20 mouse cellular contexts compared by ENCODE assay signal in the genomic region with DNA sequence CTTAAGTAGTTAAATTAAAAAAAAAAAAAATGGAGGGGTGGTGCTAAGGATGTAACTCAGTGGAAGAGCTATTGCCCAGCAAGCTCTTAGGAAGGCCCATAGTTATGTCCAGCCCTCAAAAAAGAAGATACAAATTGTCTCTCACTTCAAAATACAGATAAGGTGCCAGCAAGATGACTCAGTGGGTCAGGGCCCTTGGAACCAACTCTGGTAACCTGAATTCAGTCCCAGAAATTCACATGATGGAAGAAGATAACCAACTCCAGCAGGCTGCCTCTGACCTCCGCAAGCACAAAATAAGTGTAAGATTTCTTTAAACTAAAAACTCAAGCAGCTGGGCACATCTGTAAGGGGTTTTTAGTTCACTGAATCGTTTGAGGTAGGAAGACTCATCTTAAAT. TPM values are rescaled to one million over a fixed set of nuclear protein-coding genes. Genes with fewer than 3 reads are reported as not detected.
DNase-seq lines count a peak whose midpoint lies in the region; ATAC-seq and TF ChIP-seq lines count a peak whose summit lies in the region.
"Had no signal": no experiment of that assay in that cellular context is flagged by ENCODE, and none has a peak within 500 bp of the region (broad histone marks: within the 10 kb centered on the region; RNA-seq: fewer than 3 reads in every experiment).

No protein-coding gene starts in this region.

- no peak for DNase-seq in gastrocnemius, adult 2 months
- DNase-seq in gastrocnemius, postnatal 14 days = no peak
- DNase-seq in NIH3T3 (ENCODE audit: low read depth) = peak; percentile 64
- peak; percentile 34 for DNase-seq in adrenal gland, adult 8-10 months
- peak; percentile 62 to 64 for DNase-seq in adrenal gland, postnatal 36 days
- DNase-seq in kidney, adult 9 months = no peak
- no peak for DNase-seq in left cerebral cortex, postnatal 25 days (ENCODE audit: low spot score in 2 of 2)
- DNase-seq: cerebellum, adult 11 months; cerebellum, adult 8-10 months; cerebellum, postnatal 14 days; embryo, embryonic 11 days; kidney, adult 8-10 months had no signal

- TF ChIP-seq CTCF in gastrocnemius, adult 2 months (IDR thresholded peaks at IDR 0.05) = no peak

- H3K9ac ChIP-seq in kidney, embryonic 16.5 days (replicated peaks; ENCODE audit: low read length) = no peak overlapping the region
- H3K9ac ChIP-seq: embryonic facial prominence, embryonic 15.5 days; heart, embryonic 12.5 days; hindbrain, embryonic 15.5 days had no signal

- H3K4me1 ChIP-seq in kidney, embryonic 16.5 days (ENCODE audit: insufficient read depth, low read length) = no peaks in the 10 kb centered on the region
- H3K4me1 ChIP-seq: embryonic facial prominence, embryonic 15.5 days; heart, embryonic 12.5 days; hindbrain, embryonic 15.5 days had no signal

- H3K36me3 ChIP-seq in kidney, embryonic 16.5 days (ENCODE audit: insufficient read depth, low read length) = peaks cover 51% of the 10 kb centered on the region

- no peaks in the 10 kb centered on the region; the same call in 1 of the 2 replicates for H3K9me3 ChIP-seq in kidney, embryonic 16.5 days (ENCODE audit: low read length)
- H3K9me3 ChIP-seq: embryonic facial prominence, embryonic 15.5 days; heart, embryonic 12.5 days; hindbrain, embryonic 15.5 days had no signal

- WGBS in kidney, embryonic 16.5 days = 88% methylated on average over 2 of the region's 2 CpGs

- no peak for ATAC-seq in kidney, embryonic 16.5 days (ENCODE audit: low FRiP score, low TSS enrichment)
- ATAC-seq: forebrain, embryonic 16.5 days; intestine, postnatal 0 days had no signal

- no peak overlapping the region for H3K4me2 ChIP-seq in kidney, embryonic 16.5 days (replicated peaks; ENCODE audit: low read depth, low read length)
- H3K4me2 ChIP-seq: embryonic facial prominence, embryonic 15.5 days; heart, embryonic 12.5 days; hindbrain, embryonic 15.5 days had no signal

- H3K27me3 ChIP-seq in kidney, embryonic 16.5 days (ENCODE audit: insufficient read depth, low read length) = no peaks in the 10 kb centered on the region
- H3K27me3 ChIP-seq: embryonic facial prominence, embryonic 15.5 days; heart, embryonic 12.5 days; hindbrain, embryonic 15.5 days had no signal

- H3K4me3 ChIP-seq in gastrocnemius, adult 2 months = peak overlapping the region; percentile 24
- no peak overlapping the region for H3K4me3 ChIP-seq in kidney, embryonic 16.5 days (ENCODE audit: low read length)
- H3K4me3 ChIP-seq: embryonic facial prominence, embryonic 15.5 days; erythroblast, embryonic 14.5 days; heart, embryonic 12.5 days; hindbrain, embryonic 15.5 days had no signal

- intact Hi-C loops in gastrocnemius, adult 2 months (cut with DNase I) = loop anchor here (5.0 kb wide), 1 partner anchor 41 kb away; a partner anchor contains a TSS
- intact Hi-C loops in gastrocnemius, postnatal 14 days (cut with DNase I; ENCODE audit: low total_unique reads) = no loop called here
- intact Hi-C loops in left cerebral cortex, postnatal 25 days (cut with DNase I) = no loop called here

- H3K27ac ChIP-seq in gastrocnemius, adult 2 months = peak overlapping the region; percentile 90
- H3K27ac ChIP-seq in kidney, embryonic 16.5 days (ENCODE audit: low read length) = no peak overlapping the region
- H3K27ac ChIP-seq: embryonic facial prominence, embryonic 15.5 days; hindbrain, embryonic 15.5 days had no signal

RNA-seq across cellular contexts. Expression of a gene that starts 10.5 kb away (rescaled TPM):
- total RNA-seq in gastrocnemius, adult 2 months (2021) = 100 to 1,000 TPM; 378 to 400 TPM
- total RNA-seq in gastrocnemius, postnatal 14 days (2021) = 100 to 1,000 TPM; 222 to 232 TPM
- 100 to 1,000 TPM; 434 to 557 (median 482) TPM for total RNA-seq in adrenal gland, adult 8-10 months (2022)
- total RNA-seq in adrenal gland, postnatal 36 days (2021) = 100 to 1,000 TPM; 442 to 454 TPM
- 308 and 374 TPM in 2 replicates for polyA plus RNA-seq in kidney, embryonic 16.5 days (2015; fragmentation: Nextera tagmentation; extraction: Ambion mirVana)
- 100 to 1,000 TPM; 285 to 291 TPM for total RNA-seq in left cerebral cortex, postnatal 25 days (2021)

RNA-seq across cellular contexts. Expression of a gene that starts 43.1 kb away (rescaled TPM):
- 10 to 100 TPM; 67.6 to 68.5 TPM for total RNA-seq in gastrocnemius, adult 2 months (2021)
- 10 to 100 TPM; 73.3 to 76.9 TPM for total RNA-seq in gastrocnemius, postnatal 14 days (2021)
- 100 to 1,000 TPM; 160 to 191 (median 169) TPM for total RNA-seq in adrenal gland, adult 8-10 months (2022)
- 100 to 1,000 TPM; 108 to 166 TPM for total RNA-seq in adrenal gland, postnatal 36 days (2021)
- polyA plus RNA-seq in kidney, embryonic 16.5 days (2015; fragmentation: Nextera tagmentation; extraction: Ambion mirVana) = 109 and 113 TPM in 2 replicates
- 10 to 100 TPM; 54.2 to 54.6 TPM for total RNA-seq in left cerebral cortex, postnatal 25 days (2021)

RNA-seq across cellular contexts. Expression of a gene that starts 43.2 kb away (rescaled TPM):
- 1 to 10 TPM; 7.4 to 7.7 TPM for total RNA-seq in gastrocnemius, adult 2 months (2021)
- 1 to 10 TPM; 6.7 to 8.4 TPM for total RNA-seq in gastrocnemius, postnatal 14 days (2021)
- 10 to 100 TPM; 24.1 to 33.3 (median 28.1) TPM for total RNA-seq in adrenal gland, adult 8-10 months (2022)
- 10 to 100 TPM; 21.6 to 23.1 TPM for total RNA-seq in adrenal gland, postnatal 36 days (2021)
- 46.5 and 49.9 TPM in 2 replicates for polyA plus RNA-seq in kidney, embryonic 16.5 days (2015; fragmentation: Nextera tagmentation; extraction: Ambion mirVana)
- total RNA-seq in left cerebral cortex, postnatal 25 days (2021) = 10 to 100 TPM; 28.1 to 30.0 TPM

RNA-seq across cellular contexts. Expression of a gene that starts 51.9 kb away (rescaled TPM):
- 10 to 100 TPM in 1 of 2 experiments, 1 to 10 TPM in 1; 9.7 to 20.6 TPM for total RNA-seq in gastrocnemius, adult 2 months (2021)
- 10 to 100 TPM; 10.1 to 12.4 TPM for total RNA-seq in gastrocnemius, postnatal 14 days (2021)
- 10 to 100 TPM; 15.0 to 30.3 (median 18.9) TPM for total RNA-seq in adrenal gland, adult 8-10 months (2022)
- 10 to 100 TPM; 11.7 to 13.6 TPM for total RNA-seq in adrenal gland, postnatal 36 days (2021)
- polyA plus RNA-seq in kidney, embryonic 16.5 days (2015; fragmentation: Nextera tagmentation; extraction: Ambion mirVana) = 22.5 and 23.6 TPM in 2 replicates
- total RNA-seq in left cerebral cortex, postnatal 25 days (2021) = 1 to 10 TPM; 4.0 to 4.9 TPM
- total RNA-seq: granulocyte monocyte progenitor cell, adult 5-6 weeks had no signal

Comparison
In these comparisons a context has a peak if more than half of its experiments do, and no peak if none do; other contexts are left out.
1. DNase-seq: peak in NIH3T3 (single experiment), adrenal gland, adult 8-10 months (single experiment) and adrenal gland, postnatal 36 days (2 of 2); none in gastrocnemius, adult 2 months (single experiment), gastrocnemius, postnatal 14 days (single experiment), kidney, adult 9 months (single experiment) and left cerebral cortex, postnatal 25 days (0 of 2).